Mouse (Mus musculus) left cerebral cortex, adult 8-10 months (tissue): Measurements from ENCODE around the gene Derl2. TPM values are rescaled to one million over a fixed set of nuclear protein-coding genes. Genes with fewer than 3 reads are reported as not detected.

Experiments used
- DNase-seq, 2 experiments: peaks; one replicate each; pipeline ENCODE4 v3.0.0; 2022; ENCODE audit warnings: low spot score in 2 of 2
- total RNA-seq, 4 experiments: library from RNA; stranded (reverse); gene quantifications; 2 replicates each; pipeline ENCODE4 v1.2.4; 2022

Derl2 gene
- total RNA-seq, result 10 to 100 TPM; 22.0 to 24.3 (median 23.4) TPM

- DNase-seq, result peak; percentile 95 to 100
These were observed at the start of gene Derl2, which contains the start of gene Mis12 for GRCm38 (mm10) chr11:71019201-71020068. Derl2 (minus strand) TSS chr11:71019841. Mis12 (plus strand) TSS chr11:71019611.

GRCm38 (mm10) chr11:71052554-71052953 lies 32.9 kb upstream of the Derl2 start:
- DNase-seq, result no peak

- DNase-seq, result no peak
These were observed 20.1 kb upstream of the Derl2 start for GRCm38 (mm10) chr11:71039526-71040298.

- peak in 1 of 2 experiments; percentile 83 for DNase-seq
These were observed 13.6 kb upstream of the Derl2 start, which contains the start of gene 6330403K07Rik for GRCm38 (mm10) chr11:71033163-71033761. 6330403K07Rik (minus strand) TSS chr11:71033513.

- DNase-seq, result peak; percentile 39 to 47
These were observed 13.0 kb upstream of the Derl2 start for GRCm38 (mm10) chr11:71032491-71033162.

- DNase-seq, result no peak
These were observed 12.4 kb upstream of the Derl2 start for GRCm38 (mm10) chr11:71032070-71032469.

- DNase-seq, result no peak
These were observed 9.9 kb upstream of the Derl2 start for GRCm38 (mm10) chr11:71029403-71030118.

GRCm38 (mm10) chr11:71028280-71028679 lies 8.6 kb upstream of the Derl2 start:
- DNase-seq, result no peak

GRCm38 (mm10) chr11:71018416-71019200 lies 1.0 kb downstream of the Derl2 start:
- peak in 1 of 2 experiments; percentile 27 for DNase-seq

GRCm38 (mm10) chr11:71017051-71017450 lies 2.6 kb downstream of the Derl2 start:
- no peak for DNase-seq

GRCm38 (mm10) chr11:71012743-71013142 lies 6.9 kb downstream of the Derl2 start:
- no peak for DNase-seq

- DNase-seq, result no peak
These were observed 11.3 kb downstream of the Derl2 start for GRCm38 (mm10) chr11:71008321-71008720.

- no peak for DNase-seq
These were observed 11.8 kb downstream of the Derl2 start for GRCm38 (mm10) chr11:71007831-71008230.

GRCm38 (mm10) chr11:71007026-71007425 lies 12.6 kb downstream of the Derl2 start:
- DNase-seq, result no peak

GRCm38 (mm10) chr11:71005046-71005445 lies 14.6 kb downstream of the Derl2 start:
- DNase-seq, result no peak

GRCm38 (mm10) chr11:71004316-71004773 lies 15.3 kb downstream of the Derl2 start, which contains the start of gene Dhx33:
Dhx33 (minus strand) TSS chr11:71004437.
- DNase-seq, result peak; percentile 85 to 97

GRCm38 (mm10) chr11:71003611-71004315 lies 15.9 kb downstream of the Derl2 start:
- DNase-seq, result no peak

- peak in 1 of 2 experiments; percentile 28 for DNase-seq
These were observed 18.5 kb downstream of the Derl2 start for GRCm38 (mm10) chr11:71001167-71001566.
